Mouse (Mus musculus): ENCODE data around the gene Zfyve9.

DNA sequence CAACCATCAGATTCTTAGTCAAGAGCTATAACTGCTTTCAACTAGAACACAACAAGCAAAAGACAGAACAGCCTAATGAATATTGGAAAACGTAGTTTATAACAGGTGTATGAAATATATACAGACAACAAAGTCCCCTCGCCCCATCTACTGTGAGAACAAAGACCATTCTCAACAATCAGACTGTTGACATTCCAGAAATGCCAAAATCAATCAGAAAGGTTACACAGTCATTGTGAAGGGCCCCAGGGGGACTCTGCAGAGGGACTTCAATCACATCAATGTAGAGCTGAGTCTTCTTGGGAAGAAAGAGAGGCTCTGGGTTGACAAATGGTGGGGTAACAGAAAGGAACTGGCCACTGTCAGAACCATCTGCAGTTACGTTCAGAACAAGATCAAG lies 49.0 kb downstream of the Zfyve9 start:
- no peak for TF ChIP-seq EP300 (IDR thresholded peaks at IDR 0.05)
- TF ChIP-seq CTCF (IDR thresholded peaks at IDR 0.05) = no peak
